Mouse (Mus musculus): Measurements from ENCODE around the gene Rtel1.

DNA sequence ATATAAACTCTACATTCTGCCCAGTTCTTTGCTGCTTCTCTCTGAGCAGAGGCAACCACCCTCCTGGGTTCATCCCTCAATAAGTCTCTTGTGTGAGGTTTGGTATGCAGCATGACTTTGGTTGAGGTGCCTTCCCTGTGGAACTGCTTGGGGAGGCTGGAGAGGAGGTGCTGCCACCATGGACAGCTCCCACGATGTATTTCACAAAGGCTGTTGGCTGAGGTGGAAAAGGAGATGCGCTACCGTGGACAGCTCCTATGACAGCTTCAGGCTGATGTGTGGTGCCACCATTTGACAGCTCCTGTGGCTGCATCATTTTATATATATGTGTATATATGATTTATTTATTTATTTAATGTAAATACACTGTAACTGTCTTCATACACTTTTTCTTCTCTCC is 17.5 kb upstream of the Rtel1 start:
- no peak for TF ChIP-seq CTCF (IDR thresholded peaks at IDR 0.05)
- TF ChIP-seq EP300 (IDR thresholded peaks at IDR 0.05), result no peak
